Mouse (Mus musculus) cortical plate, adult 2 months (tissue): ENCODE data around the gene Sorcs3. TPM values are rescaled to one million over a fixed set of nuclear protein-coding genes. Genes with fewer than 3 reads are reported as not detected.
A peak's percentile ranks its signal among the peaks of the same experiment; 100 is the strongest.

ENCODE experiments used
- H3K27ac ChIP-seq: fragments of 200-500 bp; 2 replicates; pipeline ENCODE4 v1.5.1; 2012; ENCODE audit warnings: low read length, control low read depth, inconsistent platforms; ENCODE audit not compliant: insufficient read depth
- H3K4me1 ChIP-seq: fragments of 200-500 bp; 2 replicates; pipeline ENCODE4 v1.6.1; 2011; ENCODE audit warnings: low read length; ENCODE audit not compliant: control insufficient read depth, insufficient read depth
- H3K4me3 ChIP-seq: fragments of 200-500 bp; 2 replicates; pipeline ENCODE4 v1.5.1; 2011; ENCODE audit warnings: mild to moderate bottlenecking, low read length, control low read depth; ENCODE audit not compliant: insufficient read depth
- CTCF ChIP-seq: fragments of 200-500 bp; IDR thresholded peaks from 2 replicates; pipeline ENCODE4 v1.5.1; 2011; ENCODE audit warnings: mild to moderate bottlenecking, control low read depth, low read length; ENCODE audit not compliant: insufficient read depth; ENCODE audit errors: extremely low read depth
- POLR2A ChIP-seq: fragments of 200-500 bp; IDR thresholded peaks from 2 replicates; pipeline ENCODE4 v1.6.1; 2011; ENCODE audit warnings: mild to moderate bottlenecking, low read length, control low read depth; ENCODE audit not compliant: insufficient read depth; ENCODE audit errors: extremely low read depth
- polyA plus RNA-seq: library from polyadenylated mRNA; depleted of rRNA; stranded (reverse); fragments of >200 nt; gene quantifications from 2 replicates; pipeline ENCODE4 v1.2.3, GENCODE M21; 2012; rRNA removed

The Sorcs3 gene
- polyA plus RNA-seq, result 15.4 and 19.6 TPM in 2 replicates

- H3K27ac ChIP-seq, result peak within 1 kb of the TSS; percentile 89
- H3K4me1 ChIP-seq, result peaks cover 2% of the 10 kb centered on the region; the same call in 1 of the 2 replicates
- peak within 1 kb of the TSS; percentile 96 for H3K4me3 ChIP-seq
- no peak for TF ChIP-seq CTCF
- no peak for TF ChIP-seq POLR2A
Measured at GRCm38 (mm10) chr19:48205929-48206814, at the start of gene Sorcs3. Gene Sorcs3, plus strand, starts transcription at chr19:48206025.

GRCm38 (mm10) chr19:48165341-48165740, 40.5 kb upstream of the Sorcs3 start:
- no peak overlapping the region for H3K4me3 ChIP-seq
- no peaks in the 10 kb centered on the region for H3K4me1 ChIP-seq
- H3K27ac ChIP-seq, result no peak overlapping the region
- TF ChIP-seq POLR2A (no peak), CTCF (no peak)

GRCm38 (mm10) chr19:48167110-48167509, 38.7 kb upstream of the Sorcs3 start:
- Histone ChIP-seq H3K4me3 (no peak overlapping the region), H3K27ac (no peak overlapping the region), H3K4me1 (no peaks in the 10 kb centered on the region)
- no peak for TF ChIP-seq POLR2A
- TF ChIP-seq CTCF, result no peak

- H3K27ac ChIP-seq, result no peak overlapping the region
- no peak for TF ChIP-seq POLR2A
- TF ChIP-seq CTCF, result no peak
- H3K4me3 ChIP-seq, result no peak overlapping the region
- H3K4me1 ChIP-seq, result no peaks in the 10 kb centered on the region
Measured at GRCm38 (mm10) chr19:48168284-48168683, 37.5 kb upstream of the Sorcs3 start.

GRCm38 (mm10) chr19:48174717-48175116, 31.1 kb upstream of the Sorcs3 start:
- H3K27ac ChIP-seq, result no peak overlapping the region
- H3K4me1 ChIP-seq, result no peaks in the 10 kb centered on the region
- H3K4me3 ChIP-seq, result no peak overlapping the region
- TF ChIP-seq CTCF, result 0 out of 2 replicates have a peak, but pooled peaks have one; percentile 19
- TF ChIP-seq POLR2A, result no peak

- peak overlapping the region; percentile 96 for H3K4me3 ChIP-seq
- H3K4me1 ChIP-seq, result no peaks in the 10 kb centered on the region
- TF ChIP-seq CTCF (peak; percentile 77), POLR2A (no peak)
- no peak overlapping the region for H3K27ac ChIP-seq
Measured at GRCm38 (mm10) chr19:48203928-48204470, 1.8 kb upstream of the Sorcs3 start.

GRCm38 (mm10) chr19:48204476-48204875, 1.3 kb upstream of the Sorcs3 start:
- peaks cover 2% of the 10 kb centered on the region; the same call in 1 of the 2 replicates for H3K4me1 ChIP-seq
- peak overlapping the region; percentile 96 for H3K4me3 ChIP-seq
- TF ChIP-seq POLR2A (no peak), CTCF (no peak)
- no peak overlapping the region for H3K27ac ChIP-seq

- H3K27ac ChIP-seq, result peak overlapping the region; percentile 35; the same call in 1 of the 2 replicates
- H3K4me1 ChIP-seq, result peaks cover 2% of the 10 kb centered on the region; the same call in 1 of the 2 replicates
- TF ChIP-seq CTCF (no peak), POLR2A (peak; percentile 44; the same call in 1 of the 2 replicates)
- H3K4me3 ChIP-seq, result peak overlapping the region; percentile 96
Measured at GRCm38 (mm10) chr19:48204892-48205761, 698 bp upstream of the Sorcs3 start.
